Mouse (Mus musculus) ovary, postnatal 10 days (tissue): Measurements from ENCODE around the gene Klhl24.

Source experiments
- DNase-seq: peaks from one replicate; pipeline ENCODE4 v3.0.0; 2022; ENCODE audit warnings: low spot score

Gene Klhl24

DNA sequence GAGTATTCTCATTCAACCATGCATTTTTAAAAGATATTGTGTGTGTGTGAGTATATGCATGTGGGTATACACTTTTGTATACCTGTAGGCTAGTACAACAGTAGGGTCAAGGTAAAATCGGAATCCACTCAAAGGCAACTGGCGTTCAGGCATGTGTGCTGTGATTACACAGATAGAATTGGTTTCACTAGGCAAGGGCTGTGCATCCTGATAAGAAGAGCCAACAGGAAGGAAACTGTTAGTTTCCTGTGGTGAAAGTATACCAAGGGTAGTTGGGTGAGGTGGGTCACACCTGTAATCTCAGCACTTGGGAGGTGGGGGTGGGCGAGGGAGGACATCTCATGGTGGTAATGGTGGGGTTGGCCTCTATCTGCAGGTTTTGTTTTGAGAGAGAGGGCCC, 47.2 kb downstream of the Klhl24 start:
- DNase-seq: no peak

GRCm38 (mm10) chr16:20151991-20152390, 54.6 kb downstream of the Klhl24 start:
- DNase-seq: no peak

DNA sequence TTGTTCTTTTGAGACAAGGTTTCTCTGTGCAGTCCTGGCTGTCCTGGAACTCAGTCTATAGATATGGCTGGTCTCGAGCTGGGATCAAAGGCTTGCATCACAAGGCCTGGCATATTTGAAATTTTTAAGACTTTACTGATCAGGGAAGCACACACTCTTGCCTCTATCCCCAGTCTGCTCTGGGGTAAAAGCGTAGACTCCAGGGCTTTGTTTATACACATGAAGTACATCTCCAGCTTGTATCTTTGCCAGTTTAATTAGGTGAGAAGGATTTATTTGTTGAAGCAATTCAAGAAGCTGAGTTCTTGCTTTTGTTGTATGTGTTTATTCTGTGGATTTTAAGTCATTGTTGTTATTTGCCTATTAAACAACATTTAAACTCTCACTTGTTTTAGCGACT, 56.4 kb downstream of the Klhl24 start:
- DNase-seq: no peak

DNA sequence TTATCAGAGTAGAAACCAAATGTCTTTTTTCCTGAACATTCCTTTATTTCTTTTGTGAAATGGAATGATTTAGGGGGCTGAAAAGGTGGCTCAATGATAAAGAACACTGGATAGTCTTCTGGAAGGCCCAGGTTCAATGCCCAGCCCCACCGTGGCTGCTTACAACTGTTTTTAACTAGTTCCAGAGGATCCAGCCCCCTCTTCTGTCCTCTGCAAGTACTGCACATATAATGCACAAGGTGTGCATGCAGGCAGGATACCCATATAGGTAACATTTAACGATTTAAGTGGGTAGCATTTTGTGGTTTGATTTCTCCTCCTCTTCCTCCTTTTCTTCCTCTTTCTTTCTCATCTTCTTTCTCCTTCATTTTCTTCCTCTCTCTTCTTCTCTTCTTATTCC, 62.8 kb downstream of the Klhl24 start:
- DNase-seq: no peak

DNA sequence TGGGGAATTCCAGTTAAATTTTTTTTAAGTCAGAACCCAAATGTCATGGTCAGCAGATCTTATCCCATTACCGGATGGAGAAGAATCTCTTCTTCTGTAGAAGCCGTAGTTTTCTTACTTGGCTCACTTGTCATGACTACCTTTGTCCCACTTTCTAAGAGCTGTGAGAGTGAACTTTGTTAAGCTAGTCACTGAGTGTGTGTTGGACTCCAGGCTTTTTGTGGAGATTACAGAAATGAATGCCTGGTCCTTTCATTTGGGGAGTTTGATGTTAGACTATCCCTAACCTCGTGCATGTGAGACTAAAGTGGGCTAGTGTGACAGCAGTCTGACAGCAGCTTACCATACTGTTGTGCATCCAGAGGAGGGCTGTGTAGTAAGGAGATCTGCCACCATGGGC, 71.7 kb downstream of the Klhl24 start:
- no peak for DNase-seq

GRCm38 (mm10) chr16:20169471-20170106, 72.2 kb downstream of the Klhl24 start:
- no peak for DNase-seq
